Mouse (Mus musculus): ENCODE results near the gene Ntrk3. TPM values are rescaled to one million over a fixed set of nuclear protein-coding genes. Genes with fewer than 3 reads are reported as not detected.

The Ntrk3 gene
- polyA plus RNA-seq, 1 experiment from 2014 or later = 0.64 TPM

DNA sequence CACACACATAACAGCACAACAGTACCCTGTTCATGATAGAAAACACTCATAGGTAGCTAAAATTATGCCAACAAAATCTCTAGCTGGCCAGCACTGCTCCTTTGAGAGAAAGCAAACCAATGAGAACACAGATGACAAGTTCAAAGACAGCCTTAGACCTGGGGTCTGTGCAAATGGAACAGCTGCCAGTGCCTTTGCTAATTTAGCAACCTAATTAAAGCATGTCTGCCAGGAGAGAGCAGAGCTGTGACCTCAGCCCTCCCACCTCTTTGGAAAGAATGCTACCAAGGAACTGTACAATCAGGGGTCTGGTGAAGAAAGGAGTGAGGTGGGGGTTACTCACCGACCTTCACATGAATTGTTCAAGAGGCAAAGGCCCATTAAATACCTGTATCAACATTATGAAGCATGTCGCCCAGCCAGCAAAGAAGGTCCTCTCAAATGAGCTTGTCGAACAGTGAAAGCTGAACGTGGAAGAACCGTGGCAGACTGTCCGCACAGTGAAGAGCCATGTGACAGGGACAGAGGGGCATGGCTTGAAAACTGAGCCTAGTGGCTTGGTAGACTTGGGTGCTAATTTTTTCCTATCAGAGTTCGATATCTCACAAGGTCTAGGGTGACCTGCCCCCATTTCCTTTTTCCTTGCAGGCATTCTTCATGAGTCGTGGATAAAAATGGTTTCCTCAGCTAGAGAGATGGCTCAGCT, 476.2 kb downstream of the Ntrk3 start:
- H3K36me3 ChIP-seq = no peaks in the 10 kb centered on the region
- H3K9ac ChIP-seq (replicated peaks) = no peak overlapping the region
- no peak for ATAC-seq (ENCODE audit: insufficient number of reproducible peaks, insufficient read depth, low FRiP score, low TSS enrichment, low read depth)
- H3K27me3 ChIP-seq = no peaks in the 10 kb centered on the region; the same call in 1 of the 2 replicates
- no peaks in the 10 kb centered on the region for H3K4me1 ChIP-seq (replicated peaks)
- no peaks in the 10 kb centered on the region for H3K9me3 ChIP-seq
- no peak overlapping the region for H3K4me2 ChIP-seq
- no peak overlapping the region for H3K27ac ChIP-seq
- WGBS = 87% methylated on average over 8 of the region's 8 CpGs
- no peak overlapping the region for H3K4me3 ChIP-seq (replicated peaks)

DNA sequence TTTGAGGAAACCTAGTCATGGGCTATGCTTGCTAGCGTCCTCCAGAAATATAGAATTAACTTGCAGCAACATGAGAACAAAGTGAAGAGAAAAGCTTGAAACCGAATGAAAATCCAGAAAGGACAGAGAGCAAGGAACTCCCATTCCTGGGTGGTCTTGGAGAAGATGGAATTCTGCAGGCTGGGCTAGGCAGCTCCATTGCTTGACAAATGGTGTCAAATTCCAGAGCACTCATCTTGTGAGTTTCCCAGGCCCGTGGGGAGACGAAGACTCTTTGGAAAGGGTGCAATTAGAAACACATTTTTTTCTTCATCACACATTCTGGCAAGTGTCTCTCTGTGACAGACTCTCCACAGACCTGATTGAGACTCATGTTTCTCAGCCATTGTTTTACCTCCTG, 479.7 kb downstream of the Ntrk3 start:
- H3K4me2 ChIP-seq = no peak overlapping the region
- ATAC-seq (ENCODE audit: insufficient number of reproducible peaks, insufficient read depth, low FRiP score, low TSS enrichment, low read depth) = no peak
- no peak overlapping the region for H3K27ac ChIP-seq
- H3K9ac ChIP-seq (replicated peaks) = no peak overlapping the region
- no peaks in the 10 kb centered on the region for H3K4me1 ChIP-seq (replicated peaks)
- 27% methylated on average over 4 of the region's 4 CpGs for WGBS
- H3K27me3 ChIP-seq = no peaks in the 10 kb centered on the region; the same call in 1 of the 2 replicates
- no peaks in the 10 kb centered on the region for H3K36me3 ChIP-seq
- no peaks in the 10 kb centered on the region for H3K9me3 ChIP-seq
- H3K4me3 ChIP-seq (replicated peaks) = no peak overlapping the region

DNA sequence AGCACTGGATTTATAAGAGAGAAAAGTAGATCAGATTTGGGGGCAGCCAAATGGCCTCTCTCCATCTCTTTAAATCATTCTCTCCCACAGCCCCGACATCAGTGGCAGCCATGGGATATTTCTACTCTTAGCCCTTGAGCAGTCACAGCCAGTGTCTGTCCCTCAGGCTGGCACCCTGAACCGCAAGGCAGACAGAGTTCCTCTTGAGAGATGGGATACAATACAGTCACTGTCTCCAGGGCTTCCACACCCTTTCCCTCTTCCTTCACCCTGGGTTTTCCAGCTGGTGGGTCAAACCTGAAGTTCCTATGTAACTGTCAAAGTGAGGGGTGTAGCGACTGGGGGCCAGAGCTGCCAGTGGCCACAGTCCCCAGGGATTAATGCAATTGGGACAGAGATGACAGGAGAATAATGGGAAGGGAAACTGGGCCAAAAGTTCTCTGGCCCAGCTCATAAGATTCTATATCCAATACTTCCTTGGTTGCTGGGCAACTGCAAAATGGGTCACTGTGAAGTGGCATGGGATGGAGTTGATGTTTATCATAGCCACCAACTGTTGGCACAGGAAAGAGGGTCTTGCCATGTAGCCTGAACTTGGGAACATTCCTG, 483.9 kb downstream of the Ntrk3 start:
- H3K4me1 ChIP-seq (replicated peaks) = no peaks in the 10 kb centered on the region
- no peaks in the 10 kb centered on the region for H3K9me3 ChIP-seq
- H3K36me3 ChIP-seq = no peaks in the 10 kb centered on the region
- H3K4me3 ChIP-seq (replicated peaks) = no peak overlapping the region
- no peak overlapping the region for H3K9ac ChIP-seq (replicated peaks)
- H3K27me3 ChIP-seq = no peaks in the 10 kb centered on the region
- H3K4me2 ChIP-seq = no peak overlapping the region
- H3K27ac ChIP-seq = no peak overlapping the region
- 77% methylated on average over 3 of the region's 3 CpGs for WGBS
- no peak for ATAC-seq (ENCODE audit: insufficient number of reproducible peaks, insufficient read depth, low FRiP score, low TSS enrichment, low read depth)

DNA sequence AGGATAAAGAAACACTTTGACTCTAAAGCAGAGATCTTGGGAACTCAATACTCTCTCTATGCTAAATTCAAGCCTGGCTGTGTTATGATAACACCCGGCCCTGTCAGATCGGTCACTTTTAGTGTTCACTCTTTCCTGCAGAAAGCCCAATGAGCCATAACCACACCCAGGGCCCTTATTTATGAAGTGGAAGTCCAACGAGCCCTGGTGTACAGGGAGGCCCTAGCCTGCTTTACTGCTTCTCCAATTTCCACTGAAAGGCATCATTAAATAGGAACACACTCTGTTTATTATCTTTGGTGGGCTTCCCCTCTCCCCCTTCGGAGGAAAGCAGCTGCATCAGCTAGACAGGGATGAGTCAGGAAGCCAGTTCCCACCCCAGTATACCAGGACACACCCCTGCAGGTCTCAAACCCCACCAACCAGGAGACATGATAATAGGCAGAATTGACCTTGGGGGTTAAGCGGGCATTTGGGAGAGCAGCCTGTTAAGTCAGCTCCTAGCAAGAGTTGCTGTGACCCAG, 489.6 kb downstream of the Ntrk3 start:
- Histone ChIP-seq H3K27me3 (no peaks in the 10 kb centered on the region), H3K4me1 (replicated peaks) (no peaks in the 10 kb centered on the region), H3K9ac (replicated peaks) (no peak overlapping the region), H3K9me3 (no peaks in the 10 kb centered on the region), H3K4me3 (replicated peaks) (no peak overlapping the region), H3K27ac (no peak overlapping the region), H3K4me2 (no peak overlapping the region), H3K36me3 (no peaks in the 10 kb centered on the region)
- 61% methylated on average over 5 of the region's 5 CpGs for WGBS
- no peak for ATAC-seq (ENCODE audit: insufficient number of reproducible peaks, insufficient read depth, low FRiP score, low TSS enrichment, low read depth)

DNA sequence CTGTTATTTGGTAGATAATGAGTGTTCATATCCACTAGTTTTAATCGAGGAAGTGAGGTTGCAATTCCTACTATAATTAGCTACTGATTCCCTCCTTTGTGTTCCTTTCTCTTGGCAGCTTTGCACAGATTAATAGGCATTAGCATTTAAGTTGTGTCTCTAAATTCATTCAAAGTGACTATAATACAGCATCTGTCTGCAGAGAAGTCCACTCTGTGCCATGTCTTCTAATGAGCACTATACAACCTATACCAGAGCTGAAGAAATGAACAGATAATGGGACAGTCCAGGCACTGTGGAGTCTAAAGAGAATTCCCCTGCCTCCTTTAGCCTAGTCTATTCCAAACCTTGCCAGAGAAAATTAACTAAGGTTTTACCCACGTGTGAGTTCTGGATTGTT, 498.8 kb downstream of the Ntrk3 start:
- Histone ChIP-seq H3K4me3 (replicated peaks) (no peak overlapping the region), H3K9me3 (no peaks in the 10 kb centered on the region), H3K9ac (replicated peaks) (no peak overlapping the region), H3K27ac (no peak overlapping the region), H3K4me2 (no peak overlapping the region), H3K27me3 (no peaks in the 10 kb centered on the region), H3K36me3 (no peaks in the 10 kb centered on the region), H3K4me1 (replicated peaks) (no peaks in the 10 kb centered on the region)
- 70% methylated on average over 2 of the region's 2 CpGs for WGBS
- ATAC-seq (ENCODE audit: insufficient number of reproducible peaks, insufficient read depth, low FRiP score, low TSS enrichment, low read depth) = no peak

DNA sequence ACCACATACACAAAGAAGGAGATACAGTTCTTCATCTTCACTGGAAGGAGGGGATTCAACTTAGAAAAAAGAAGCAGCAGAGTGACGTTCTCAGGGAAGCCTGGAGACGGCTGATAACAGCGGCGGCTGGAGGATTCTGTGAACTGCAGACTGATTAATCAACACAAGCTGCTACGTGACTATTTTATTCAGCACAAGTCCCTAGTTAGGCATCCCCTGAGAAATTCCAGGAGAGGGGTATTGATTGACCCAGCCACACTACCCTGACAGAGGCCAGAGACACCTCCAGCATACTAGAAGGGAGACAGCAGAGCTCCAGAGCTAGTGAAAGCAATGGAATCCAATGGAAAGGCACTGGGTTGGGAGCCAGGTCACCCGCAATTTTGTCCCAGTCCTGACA, 516.1 kb downstream of the Ntrk3 start:
- WGBS = 59% methylated on average over 6 of the region's 6 CpGs

DNA sequence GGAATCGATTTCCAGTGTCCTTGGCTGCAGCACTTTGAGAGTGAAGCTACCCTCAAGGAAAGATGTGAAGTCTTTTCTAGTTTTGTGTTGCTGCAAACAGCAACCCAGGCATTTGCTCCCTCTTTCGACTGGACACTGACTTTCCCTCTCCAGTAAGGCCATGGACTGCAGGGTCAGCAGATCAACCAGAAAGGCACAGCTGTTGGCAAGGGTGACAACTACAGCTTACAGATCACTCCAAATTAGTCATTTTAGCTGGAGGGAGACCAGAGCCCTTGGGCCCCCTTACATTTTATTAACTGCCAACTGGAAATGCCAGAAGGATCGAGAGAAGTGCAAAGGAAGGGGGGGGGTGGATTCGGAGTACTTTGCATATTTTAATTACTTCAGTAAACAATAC, 516.9 kb downstream of the Ntrk3 start:
- no peak for ATAC-seq (ENCODE audit: insufficient number of reproducible peaks, insufficient read depth, low FRiP score, low TSS enrichment, low read depth)
- no peak overlapping the region for H3K4me3 ChIP-seq (replicated peaks)
- no peak overlapping the region for H3K27ac ChIP-seq
- no peak overlapping the region for H3K9ac ChIP-seq (replicated peaks)
- no peaks in the 10 kb centered on the region for H3K4me1 ChIP-seq (replicated peaks)
- H3K36me3 ChIP-seq = no peaks in the 10 kb centered on the region
- H3K9me3 ChIP-seq = no peaks in the 10 kb centered on the region
- no peak overlapping the region for H3K4me2 ChIP-seq
- H3K27me3 ChIP-seq = no peaks in the 10 kb centered on the region
- 64% methylated on average over 4 of the region's 4 CpGs for WGBS

More for the DNA sequence above, 516.1 kb downstream of the Ntrk3 start:
- no peaks in the 10 kb centered on the region for H3K36me3 ChIP-seq
- no peak for ATAC-seq (ENCODE audit: insufficient number of reproducible peaks, insufficient read depth, low FRiP score, low TSS enrichment, low read depth)
- H3K9me3 ChIP-seq = no peaks in the 10 kb centered on the region
- H3K27ac ChIP-seq = no peak overlapping the region
- no peak overlapping the region for H3K9ac ChIP-seq (replicated peaks)
- H3K4me3 ChIP-seq (replicated peaks) = no peak overlapping the region
- no peaks in the 10 kb centered on the region for H3K4me1 ChIP-seq (replicated peaks)
- no peak overlapping the region for H3K4me2 ChIP-seq
- H3K27me3 ChIP-seq = no peaks in the 10 kb centered on the region

DNA sequence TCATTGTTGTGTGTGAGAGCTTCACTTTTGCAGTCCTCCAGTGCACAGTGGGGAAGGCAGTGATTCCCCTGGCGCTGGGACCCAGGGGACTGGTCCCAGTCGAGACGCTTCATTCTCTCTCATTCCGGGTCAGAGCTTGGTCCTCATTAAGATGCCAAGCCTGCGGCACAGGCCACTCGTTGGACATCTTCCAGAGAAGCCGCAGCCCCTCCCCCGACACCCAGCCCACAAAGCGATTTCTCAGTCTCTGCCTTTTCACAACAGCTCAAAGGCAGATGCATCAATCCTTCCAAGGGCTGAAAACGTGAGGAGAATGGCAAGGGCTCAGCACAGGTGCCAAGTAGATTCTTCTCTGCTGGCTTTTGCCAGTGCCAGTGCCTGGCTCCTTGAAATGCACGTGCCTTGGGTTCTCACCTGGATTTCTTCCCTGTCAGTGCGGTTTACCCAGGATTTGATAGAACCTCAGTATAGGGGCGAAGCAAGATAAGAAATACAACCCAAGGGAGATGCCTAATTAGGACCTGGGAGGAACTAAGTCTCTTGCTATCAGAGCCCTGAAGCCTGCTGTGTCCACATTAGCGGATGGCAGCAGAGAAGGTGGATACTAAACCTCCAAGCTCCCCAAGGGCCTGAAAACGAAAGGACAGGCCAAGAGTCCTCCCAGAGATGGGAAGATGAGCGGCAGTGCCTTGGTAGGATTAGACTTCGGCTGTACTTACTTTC, 546.7 kb downstream of the Ntrk3 start:
- 30% methylated on average over 17 of the region's 17 CpGs for WGBS
- Histone ChIP-seq H3K9ac (replicated peaks) (no peak overlapping the region), H3K4me1 (replicated peaks) (no peaks in the 10 kb centered on the region), H3K4me3 (replicated peaks) (no peak overlapping the region), H3K4me2 (no peak overlapping the region), H3K27me3 (0 out of 2 replicates have a peak, but pooled peaks cover 5% of the 10 kb centered on the region), H3K27ac (no peak overlapping the region), H3K9me3 (no peaks in the 10 kb centered on the region), H3K36me3 (no peaks in the 10 kb centered on the region)
- ATAC-seq (ENCODE audit: insufficient number of reproducible peaks, insufficient read depth, low FRiP score, low TSS enrichment, low read depth) = no peak

DNA sequence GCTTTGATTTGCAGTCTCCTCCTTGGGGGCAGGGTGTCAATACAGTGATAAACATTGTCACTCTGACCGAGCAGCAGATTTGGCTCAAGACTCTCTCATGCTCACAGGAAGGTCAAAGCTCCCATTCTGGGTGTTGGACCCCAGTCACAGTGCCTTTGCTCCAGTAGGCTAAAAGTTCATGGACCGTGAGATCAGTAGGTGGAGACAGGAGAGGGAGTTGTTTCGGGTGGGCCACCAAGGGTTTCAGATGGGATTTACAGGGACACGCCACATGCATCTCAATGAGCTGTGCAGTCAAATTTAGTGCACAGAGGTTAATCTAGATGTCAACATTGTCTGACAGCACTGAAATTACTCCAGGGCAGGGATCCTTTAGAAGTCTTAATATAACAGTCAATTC, 552.2 kb downstream of the Ntrk3 start:
- H3K27me3 ChIP-seq = no peaks in the 10 kb centered on the region
- no peak overlapping the region for H3K4me2 ChIP-seq
- ATAC-seq (ENCODE audit: insufficient number of reproducible peaks, insufficient read depth, low FRiP score, low TSS enrichment, low read depth) = no peak
- no peak overlapping the region for H3K9ac ChIP-seq (replicated peaks)
- no peak overlapping the region for H3K27ac ChIP-seq
- 20% methylated on average over 4 of the region's 4 CpGs for WGBS
- no peak overlapping the region for H3K4me3 ChIP-seq (replicated peaks)
- H3K36me3 ChIP-seq = no peaks in the 10 kb centered on the region
- no peaks in the 10 kb centered on the region for H3K4me1 ChIP-seq (replicated peaks)
- no peaks in the 10 kb centered on the region for H3K9me3 ChIP-seq

DNA sequence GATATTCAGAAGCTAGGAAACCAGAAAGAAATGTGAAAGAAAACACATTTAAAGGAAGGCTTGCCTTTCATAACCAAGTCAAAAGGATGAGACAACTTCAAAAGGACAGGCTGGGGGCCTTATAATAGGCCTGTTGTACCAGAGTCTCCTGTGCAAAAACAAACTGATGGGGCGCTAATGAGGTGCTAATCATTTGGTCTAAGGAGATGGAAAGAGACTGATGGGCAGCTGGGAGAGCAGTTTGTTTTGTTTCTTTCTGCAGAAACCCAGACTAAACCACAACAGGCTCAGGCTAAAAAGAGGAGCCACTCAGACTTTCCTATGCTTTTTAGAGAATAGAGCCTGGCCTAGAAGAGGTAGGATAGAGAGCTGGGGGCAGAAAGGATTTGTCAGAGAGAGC, 554.4 kb downstream of the Ntrk3 start:
- ATAC-seq (ENCODE audit: insufficient number of reproducible peaks, insufficient read depth, low FRiP score, low TSS enrichment, low read depth) = no peak
- no peak overlapping the region for H3K27ac ChIP-seq
- no peaks in the 10 kb centered on the region for H3K4me1 ChIP-seq (replicated peaks)
- H3K27me3 ChIP-seq = no peaks in the 10 kb centered on the region
- WGBS = 13% methylated on average over 1 of the region's 1 CpGs
- H3K36me3 ChIP-seq = no peaks in the 10 kb centered on the region
- no peak overlapping the region for H3K9ac ChIP-seq (replicated peaks)
- H3K4me3 ChIP-seq (replicated peaks) = no peak overlapping the region
- H3K4me2 ChIP-seq = no peak overlapping the region
- no peaks in the 10 kb centered on the region for H3K9me3 ChIP-seq

DNA sequence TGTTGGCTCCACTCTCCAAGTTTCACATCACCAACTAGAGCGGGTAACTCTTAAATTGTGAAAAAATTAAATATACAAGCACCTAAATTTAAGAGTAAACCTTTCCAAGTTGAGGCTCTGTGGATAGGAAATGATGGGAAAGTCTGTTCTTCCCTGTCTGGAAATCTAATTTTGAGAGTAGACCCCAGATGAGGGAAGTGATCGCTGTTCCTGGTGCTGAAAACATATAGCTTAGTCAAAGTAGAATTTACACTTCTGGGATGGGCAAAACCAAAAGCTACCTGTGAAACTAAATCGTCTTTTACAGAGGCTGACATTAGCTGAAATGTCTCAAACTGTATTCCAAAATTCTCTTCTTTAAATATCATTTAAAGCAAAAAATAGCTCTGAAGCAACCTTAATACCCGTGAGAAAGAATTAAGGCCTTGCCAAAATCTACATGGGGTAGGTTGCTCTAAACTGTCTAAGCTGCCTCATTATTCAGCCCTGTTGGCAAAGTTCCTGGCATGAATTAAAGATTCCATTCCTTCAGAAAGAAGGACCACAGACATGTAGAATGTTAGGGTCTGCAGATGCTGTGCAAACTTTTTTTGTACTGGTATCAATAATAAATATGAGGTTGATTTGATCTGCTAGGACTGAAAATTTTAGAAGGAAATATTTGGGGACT, 557.7 kb downstream of the Ntrk3 start:
- Histone ChIP-seq H3K27ac (no peak overlapping the region), H3K9me3 (no peaks in the 10 kb centered on the region), H3K4me2 (no peak overlapping the region), H3K36me3 (no peaks in the 10 kb centered on the region), H3K27me3 (no peaks in the 10 kb centered on the region), H3K9ac (replicated peaks) (no peak overlapping the region), H3K4me1 (replicated peaks) (no peaks in the 10 kb centered on the region), H3K4me3 (replicated peaks) (no peak overlapping the region)
- no peak for ATAC-seq (ENCODE audit: insufficient number of reproducible peaks, insufficient read depth, low FRiP score, low TSS enrichment, low read depth)
- 71% methylated on average over 4 of the region's 4 CpGs for WGBS
